20 mouse cellular contexts compared by ENCODE assay signal in genomic region chr12:38975508-38975907, GRCm38 (mm10).
"Had no signal": no experiment of that assay in that cellular context is flagged by ENCODE, and none has a peak within 500 bp of the region (broad histone marks: within the 10 kb centered on the region; RNA-seq: fewer than 3 reads in every experiment).

No protein-coding gene starts in this region.

- H3K9ac ChIP-seq: limb, embryonic 13.5 days; liver, embryonic 12.5 days; liver, embryonic 15.5 days; lung, embryonic 15.5 days; midbrain, embryonic 13.5 days; neural tube, embryonic 13.5 days had no signal

- H3K9me3 ChIP-seq: limb, embryonic 10.5 days; limb, embryonic 13.5 days; liver, embryonic 12.5 days; liver, embryonic 15.5 days; lung, embryonic 15.5 days; megakaryocyte, embryonic 14.5 days; midbrain, embryonic 10.5 days; midbrain, embryonic 13.5 days; neural tube, embryonic 13.5 days had no signal

- H3K4me1 ChIP-seq: limb, embryonic 10.5 days; limb, embryonic 13.5 days; liver, embryonic 12.5 days; liver, embryonic 15.5 days; lung, embryonic 15.5 days; megakaryocyte, embryonic 14.5 days; midbrain, embryonic 10.5 days; midbrain, embryonic 13.5 days; neural tube, embryonic 13.5 days had no signal

- H3K36me3 ChIP-seq: limb, embryonic 10.5 days; limb, embryonic 13.5 days; liver, embryonic 12.5 days; liver, embryonic 15.5 days; lung, embryonic 15.5 days; midbrain, embryonic 10.5 days; midbrain, embryonic 13.5 days; neural tube, embryonic 13.5 days had no signal

- H3K27me3 ChIP-seq: limb, embryonic 13.5 days; liver, embryonic 12.5 days; liver, embryonic 15.5 days; lung, embryonic 15.5 days; megakaryocyte, embryonic 14.5 days; midbrain, embryonic 13.5 days; neural tube, embryonic 13.5 days had no signal

- H3K4me3 ChIP-seq: limb, embryonic 10.5 days; limb, embryonic 13.5 days; liver, embryonic 12.5 days; liver, embryonic 15.5 days; lung, embryonic 15.5 days; megakaryocyte, embryonic 14.5 days; midbrain, embryonic 10.5 days; midbrain, embryonic 13.5 days; myocyte; neural tube, embryonic 13.5 days had no signal

- DNase-seq: kidney, postnatal 25 days; layer of hippocampus, postnatal 36 days; liver; lung, adult 18-20 months; lung, postnatal 10 days; lung, postnatal 36 days; thymus, adult 18-20 months; thymus, postnatal 36 days had no signal

- ATAC-seq: liver, embryonic 12.5 days; midbrain, embryonic 13.5 days; midbrain, embryonic 16.5 days had no signal

- H3K4me2 ChIP-seq: limb, embryonic 13.5 days; liver, embryonic 12.5 days; liver, embryonic 15.5 days; lung, embryonic 15.5 days; midbrain, embryonic 13.5 days; neural tube, embryonic 13.5 days had no signal

- H3K27ac ChIP-seq: kidney, postnatal 0 days; limb, embryonic 10.5 days; limb, embryonic 13.5 days; liver, embryonic 12.5 days; liver, embryonic 15.5 days; lung, embryonic 15.5 days; midbrain, embryonic 10.5 days; midbrain, embryonic 13.5 days; neural tube, embryonic 13.5 days had no signal
